Mouse (Mus musculus) spleen, adult 2 months (tissue): ENCODE data around the gene Kcnk13.

Experiments used
- CTCF ChIP-seq: fragments of 200-500 bp; IDR thresholded peaks from 2 replicates; pipeline ENCODE4 v1.5.1; 2011; ENCODE audit warnings: mild to moderate bottlenecking, inconsistent platforms; ENCODE audit not compliant: insufficient read depth, insufficient read length, insufficient replicate concordance; ENCODE audit errors: extremely low read depth
- POLR2A ChIP-seq: fragments of 200-500 bp; IDR thresholded peaks from 2 replicates; pipeline ENCODE4 v1.6.1; 2011; ENCODE audit warnings: low read depth, low read length, inconsistent platforms

- no peak for TF ChIP-seq CTCF
- TF ChIP-seq POLR2A, result no peak
These were observed 1.9 kb downstream of the Kcnk13 start for GRCm38 (mm10) chr12:99966116-99966770.
